Mouse (Mus musculus) ES-E14 (cell line): Measurements from ENCODE around the gene Stmnd1.

Source experiments
- CHD2 ChIP-seq: IDR thresholded peaks from 2 replicates; pipeline ENCODE4 v1.6.1; 2014; ENCODE audit warnings: mild to moderate bottlenecking, low read depth, low read length, inconsistent platforms
- ZC3H11A ChIP-seq: IDR thresholded peaks from 2 replicates; pipeline ENCODE4 v1.6.1; 2012; ENCODE audit warnings: low read depth, mild to moderate bottlenecking, inconsistent platforms, low read length, borderline replicate concordance
- ZNF384 ChIP-seq: IDR thresholded peaks from 2 replicates; pipeline ENCODE4 v1.6.1; 2012; ENCODE audit warnings: low read depth, low read length, inconsistent platforms

DNA sequence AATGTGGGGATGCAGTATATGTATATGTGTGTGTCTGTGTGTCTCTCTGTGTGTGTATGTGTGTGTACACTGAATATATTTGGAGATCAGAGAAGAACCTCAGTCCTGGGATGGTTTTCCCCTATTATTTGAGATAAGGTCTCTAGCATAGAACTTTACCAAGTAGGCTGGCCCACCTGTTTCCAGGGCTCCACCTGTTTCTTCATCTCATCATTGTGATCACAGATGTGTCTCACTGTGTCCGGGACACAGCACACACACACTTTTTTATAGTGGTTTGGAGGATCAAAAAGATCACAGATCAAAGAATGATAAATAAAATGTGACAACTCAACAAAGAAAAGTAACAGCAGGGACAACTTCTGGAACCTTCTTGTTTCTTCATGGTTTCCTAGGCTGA lies 17.0 kb downstream of the Stmnd1 start:
- TF ChIP-seq ZNF384 (no peak), CHD2 (no peak), ZC3H11A (no peak)
